In genomic region chr7:133066776-133067175, GRCm38 (mm10) we compare ENCODE assay signal across 10 mouse cellular contexts. TPM values are rescaled to one million over a fixed set of nuclear protein-coding genes. Genes with fewer than 3 reads are reported as not detected.
DNase-seq lines count a peak whose midpoint lies in the region; ATAC-seq and TF ChIP-seq lines count a peak whose summit lies in the region.
"Had no signal": no experiment of that assay in that cellular context is flagged by ENCODE, and none has a peak within 500 bp of the region (broad histone marks: within the 10 kb centered on the region; RNA-seq: fewer than 3 reads in every experiment).

No protein-coding gene starts in this region.

- peaks cover 4% of the 10 kb centered on the region; the same call in 1 of the 2 replicates for H3K36me3 ChIP-seq in heart, postnatal 0 days (replicated peaks; ENCODE audit: control insufficient read depth, insufficient read depth, low read length)
- no peaks in the 10 kb centered on the region; the same call in 1 of the 2 replicates for H3K36me3 ChIP-seq in midbrain, postnatal 0 days (ENCODE audit: insufficient read depth, low read length)
- H3K36me3 ChIP-seq: liver, embryonic 13.5 days had no signal

- WGBS in heart, postnatal 0 days, result 29% methylated on average over 6 of the region's 6 CpGs
- 16% methylated on average over 6 of the region's 6 CpGs for WGBS in midbrain, postnatal 0 days

- ATAC-seq in heart, postnatal 0 days (ENCODE audit: insufficient read depth, low read depth), result peak; percentile 44; the same call in 1 of the 2 replicates
- peak; percentile 65; the same call in 1 of the 2 replicates for ATAC-seq in midbrain, postnatal 0 days (ENCODE audit: low FRiP score)

- H3K4me3 ChIP-seq in heart, postnatal 0 days (ENCODE audit: low read depth, low read length), result no peak overlapping the region
- no peak overlapping the region for H3K4me3 ChIP-seq in midbrain, postnatal 0 days (ENCODE audit: low read depth, low read length)
- H3K4me3 ChIP-seq: liver, embryonic 13.5 days had no signal

- H3K9me3 ChIP-seq in heart, postnatal 0 days (replicated peaks; ENCODE audit: control insufficient read depth, low read length), result no peaks in the 10 kb centered on the region
- H3K9me3 ChIP-seq in midbrain, postnatal 0 days (ENCODE audit: low read length), result no peaks in the 10 kb centered on the region
- H3K9me3 ChIP-seq: liver, embryonic 13.5 days had no signal

- no peaks in the 10 kb centered on the region for H3K27me3 ChIP-seq in heart, postnatal 0 days (ENCODE audit: control insufficient read depth, insufficient read depth, low read length)
- H3K27me3 ChIP-seq in midbrain, postnatal 0 days (ENCODE audit: insufficient read depth, low read length), result no peaks in the 10 kb centered on the region
- H3K27me3 ChIP-seq: liver, embryonic 13.5 days had no signal

- no peak for TF ChIP-seq CTCF in heart, postnatal 0 days (IDR thresholded peaks at IDR 0.05; ENCODE audit: low read depth)
- TF ChIP-seq CTCF in midbrain, postnatal 0 days (IDR thresholded peaks at IDR 0.05), result no peak

- H3K27ac ChIP-seq in heart, postnatal 0 days (ENCODE audit: low read depth), result peak overlapping the region; percentile 73
- no peak overlapping the region for H3K27ac ChIP-seq in midbrain, postnatal 0 days (ENCODE audit: low read depth, low read length)
- H3K27ac ChIP-seq: liver, embryonic 13.5 days had no signal

- H3K9ac ChIP-seq in heart, postnatal 0 days (replicated peaks; ENCODE audit: low read depth, low read length), result no peak overlapping the region
- H3K9ac ChIP-seq in midbrain, postnatal 0 days (replicated peaks; ENCODE audit: low read length, poor library complexity, severe bottlenecking), result no peak overlapping the region
- H3K9ac ChIP-seq: liver, embryonic 13.5 days had no signal

- peak; percentile 17 to 31 for DNase-seq in kidney, postnatal 4 days
- no peak for DNase-seq in kidney, postnatal 14 days
- DNase-seq in cerebellum, postnatal 10 days, result peak; percentile 88 to 90
- peak; percentile 69 for DNase-seq in heart, postnatal 0 days (ENCODE audit: low spot score)
- peak; percentile 91 for DNase-seq in midbrain, postnatal 0 days (ENCODE audit: low spot score)
- DNase-seq in spleen, postnatal 14 days (ENCODE audit: low spot score in 2 of 2), result no peak
- DNase-seq in urinary bladder, postnatal 36 days (ENCODE audit: low spot score in 2 of 2), result no peak
- no peak for DNase-seq in embryo, embryonic 11 days
- DNase-seq: liver, embryonic 13.5 days had no signal

- no peak for TF ChIP-seq EP300 in heart, postnatal 0 days (IDR thresholded peaks at IDR 0.05; ENCODE audit: low read depth)

- peaks cover 37% of the 10 kb centered on the region for H3K4me1 ChIP-seq in heart, postnatal 0 days (ENCODE audit: control insufficient read depth, insufficient read depth)
- H3K4me1 ChIP-seq in midbrain, postnatal 0 days (ENCODE audit: insufficient read depth, low read length), result peaks cover 13% of the 10 kb centered on the region; the same call in 1 of the 2 replicates

- H3K4me2 ChIP-seq in heart, postnatal 0 days (ENCODE audit: low read depth, low read length), result peak overlapping the region; percentile 1; the same call in 1 of the 2 replicates
- H3K4me2 ChIP-seq in midbrain, postnatal 0 days (ENCODE audit: low read depth, low read length, poor library complexity, severe bottlenecking), result no peak overlapping the region
- H3K4me2 ChIP-seq: liver, embryonic 13.5 days had no signal

RNA-seq across cellular contexts. Expression of gene Fgfr2, which starts 56.4 kb away (rescaled TPM):
- total RNA-seq in heart, postnatal 0 days (2014; rRNA removed; ENCODE audit: low replicate concordance), result 10.0 and 11.5 TPM in 2 replicates
- polyA plus RNA-seq in heart, postnatal 0 days (2015; fragmentation: Nextera tagmentation; extraction: Ambion mirVana), result 3.8 TPM in 2 replicates
- total RNA-seq in midbrain, postnatal 0 days (2014; rRNA removed), result 32.6 and 37.2 TPM in 2 replicates
- polyA plus RNA-seq in midbrain, postnatal 0 days (2015; fragmentation: Nextera tagmentation; extraction: Ambion mirVana), result 10.7 and 12.1 TPM in 2 replicates
- total RNA-seq: MEL had no signal

RNA-seq across cellular contexts. Expression of gene Ctbp2, which starts 57.4 kb away (rescaled TPM):
- total RNA-seq in heart, postnatal 0 days (2014; rRNA removed; ENCODE audit: low replicate concordance), result 66.6 and 71.3 TPM in 2 replicates
- polyA plus RNA-seq in heart, postnatal 0 days (2015; fragmentation: Nextera tagmentation; extraction: Ambion mirVana), result 27.0 and 27.9 TPM in 2 replicates
- total RNA-seq in midbrain, postnatal 0 days (2014; rRNA removed), result 58.6 and 64.8 TPM in 2 replicates
- polyA plus RNA-seq in midbrain, postnatal 0 days (2015; fragmentation: Nextera tagmentation; extraction: Ambion mirVana), result 25.9 and 29.1 TPM in 2 replicates

Comparison
In these comparisons a context has a peak if more than half of its experiments do, and no peak if none do; other contexts are left out.
1. DNase-seq: peak in kidney, postnatal 4 days (2 of 2), cerebellum, postnatal 10 days (2 of 2), heart, postnatal 0 days (single experiment) and midbrain, postnatal 0 days (single experiment); none in kidney, postnatal 14 days (single experiment), spleen, postnatal 14 days (0 of 2), urinary bladder, postnatal 36 days (0 of 2) and embryo, embryonic 11 days (single experiment).